Mouse (Mus musculus) megakaryocyte progenitor cell, adult 5-6 weeks (primary cell): ENCODE results near the gene Pcca. TPM values are rescaled to one million over a fixed set of nuclear protein-coding genes. Genes with fewer than 3 reads are reported as not detected.
A peak's percentile ranks its signal among the peaks of the same experiment; 100 is the strongest.
"Not testable (repeated sequence)": the region's sequence is repeated elsewhere in the genome, so short reads cannot be mapped to it uniquely, and the experiment has no call there.

ENCODE experiments used
- ATAC-seq: replicated peaks from 2 replicates; pipeline ENCODE4 v1.8.0; 2016; ENCODE audit warnings: mild to moderate bottlenecking, moderate TSS enrichment, inconsistent platforms; ENCODE audit not compliant: poor library complexity
- total RNA-seq, 2 experiments: library from RNA; stranded (forward) in 1 of 2; stranded (reverse) in 1 of 2; fragments of 157-497, 149-512 nt in 1 of 2; fragments of 200-1000 nt in 1 of 2; gene quantifications; 2 replicates each; pipeline versions ENCODE4 v1.2.3 to v1.2.4; 2015 to 2017

The Pcca gene
- total RNA-seq, 2 experiments from 2014 or later = 38.7 to 81.2 TPM

DNA sequence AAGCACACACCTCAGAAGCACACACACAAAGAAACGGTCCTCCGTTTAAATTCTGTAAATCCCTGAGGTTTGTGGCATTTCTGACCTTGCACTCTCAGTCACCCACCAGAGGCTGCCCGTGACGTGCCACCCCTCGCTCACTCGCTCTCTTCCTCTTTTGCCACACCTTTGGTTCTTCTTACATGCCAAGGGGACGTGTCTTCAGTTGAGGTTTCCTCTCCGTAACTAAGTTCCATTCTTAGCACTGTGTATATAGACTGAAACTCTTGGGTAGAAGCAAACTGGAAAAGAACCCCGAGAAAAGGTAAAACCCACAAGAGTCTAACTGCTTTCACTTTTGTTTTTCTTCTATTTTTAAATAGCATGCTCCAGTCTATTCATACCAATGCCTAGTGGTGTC, 23.2 kb downstream of the Pcca start:
- peak; percentile 97 for ATAC-seq

DNA sequence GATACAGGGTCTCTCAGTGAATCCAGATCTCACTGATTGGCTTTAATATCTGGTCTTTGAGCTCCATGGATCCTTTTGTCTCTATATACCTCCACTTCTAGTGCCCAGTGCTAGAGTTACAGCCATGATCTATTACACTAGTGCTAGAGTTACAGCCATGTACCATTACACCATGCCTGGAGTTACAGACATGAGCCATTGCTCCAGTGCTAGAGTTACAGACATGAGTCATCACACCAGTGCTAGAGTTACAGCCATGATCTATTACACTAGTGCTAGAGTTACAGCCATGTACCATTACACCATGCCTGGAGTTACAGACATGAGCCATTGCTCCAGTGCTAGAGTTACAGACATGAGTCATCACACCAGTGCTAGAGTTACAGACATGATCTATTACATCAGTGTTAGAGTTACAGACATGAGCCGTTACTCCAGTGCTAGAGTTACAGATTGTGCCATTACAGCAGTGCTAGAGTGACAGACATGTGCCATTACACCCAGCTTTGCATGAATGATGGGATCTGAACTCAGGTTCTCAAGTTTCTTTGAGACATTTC, 26.8 kb downstream of the Pcca start:
- ATAC-seq = not testable (repeated sequence)

DNA sequence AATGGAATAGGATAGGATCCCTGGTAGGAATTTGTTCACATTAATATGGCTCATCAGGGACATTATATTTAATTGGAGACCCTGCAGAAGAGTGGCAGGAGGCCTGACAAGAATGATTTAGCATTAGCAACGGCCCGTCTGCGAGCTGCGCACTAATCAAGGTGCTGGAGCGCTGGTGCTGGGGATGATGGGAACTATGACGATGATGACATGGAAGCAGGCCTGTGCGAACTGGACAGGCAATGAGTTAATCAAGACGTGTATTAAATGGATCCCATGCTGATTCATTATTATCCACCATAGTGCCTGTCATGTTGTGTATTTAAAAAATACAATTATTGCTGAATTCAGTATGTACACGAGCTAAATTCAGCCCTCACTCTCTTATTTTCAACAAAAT, 36.7 kb downstream of the Pcca start:
- no peak for ATAC-seq

DNA sequence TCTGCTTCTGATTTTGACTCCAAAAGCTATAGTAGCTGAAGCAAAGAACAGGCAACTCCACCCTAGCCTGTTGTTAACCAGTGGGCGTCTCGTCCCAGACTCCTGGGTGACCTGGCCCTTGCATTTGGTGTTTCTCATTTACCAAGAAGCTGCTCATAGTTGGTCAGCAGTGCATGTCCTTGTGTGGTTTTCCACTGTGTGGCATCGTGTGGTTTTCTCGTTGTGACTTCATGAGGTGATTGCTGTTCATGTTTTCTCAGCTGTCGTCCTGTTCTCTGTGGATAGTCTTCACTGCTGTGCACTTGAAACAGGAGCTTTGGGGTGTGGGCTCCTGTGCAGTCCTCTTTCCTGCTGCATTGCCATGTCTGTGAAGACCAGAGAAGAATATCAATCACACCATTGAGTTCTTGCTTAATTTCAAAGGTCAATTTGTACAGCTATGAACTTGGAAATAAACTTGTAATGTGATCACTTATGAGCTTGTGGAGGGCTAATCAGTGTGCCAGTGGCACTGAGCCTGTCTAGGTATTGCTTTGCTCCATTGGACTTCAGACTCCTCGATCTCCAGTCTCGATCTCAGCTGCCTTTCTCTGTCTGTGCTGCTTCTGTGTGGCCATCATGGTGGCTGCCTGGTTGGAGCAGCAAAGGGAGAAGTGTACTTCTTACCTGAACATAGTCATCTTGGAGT, 40.1 kb downstream of the Pcca start:
- no peak for ATAC-seq

DNA sequence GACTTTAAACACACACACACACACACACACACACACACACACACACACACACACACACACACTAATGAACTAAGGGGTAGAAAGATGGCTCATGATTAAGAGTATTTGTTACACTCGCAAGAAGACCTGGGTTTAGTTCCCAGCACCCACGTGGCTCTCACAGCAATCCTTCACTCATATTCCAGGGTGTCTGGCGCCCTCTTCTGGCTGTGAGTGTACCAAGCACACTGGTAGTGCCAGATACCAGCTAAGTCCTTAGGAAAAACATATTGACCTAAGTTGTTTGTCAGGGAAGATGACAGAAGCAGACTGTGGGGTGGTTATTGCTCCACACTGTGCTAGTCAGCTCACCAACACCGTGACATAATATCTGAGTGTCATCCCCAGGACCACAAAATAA, 43.7 kb downstream of the Pcca start:
- ATAC-seq = peak; percentile 31; the same call in 1 of the 2 replicates

DNA sequence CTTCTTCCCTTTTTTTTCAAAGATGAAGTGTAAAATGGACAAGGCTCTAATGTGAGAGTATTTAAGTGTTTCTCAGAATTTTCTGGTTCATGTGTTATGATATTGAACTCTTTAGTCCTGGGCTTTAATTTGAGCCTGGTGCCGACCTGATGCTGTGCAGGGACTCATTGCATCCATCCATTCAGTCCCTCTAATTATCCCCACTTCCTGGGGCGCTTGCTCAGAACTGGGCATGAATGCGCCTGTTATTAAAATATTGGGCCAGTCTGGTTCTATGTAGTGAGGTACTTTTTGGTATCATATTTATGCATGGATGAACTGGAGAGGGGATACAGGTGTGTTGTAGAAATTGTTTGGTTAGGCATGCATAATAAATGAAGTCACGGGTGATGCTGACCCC, 47.9 kb downstream of the Pcca start:
- ATAC-seq = no peak

DNA sequence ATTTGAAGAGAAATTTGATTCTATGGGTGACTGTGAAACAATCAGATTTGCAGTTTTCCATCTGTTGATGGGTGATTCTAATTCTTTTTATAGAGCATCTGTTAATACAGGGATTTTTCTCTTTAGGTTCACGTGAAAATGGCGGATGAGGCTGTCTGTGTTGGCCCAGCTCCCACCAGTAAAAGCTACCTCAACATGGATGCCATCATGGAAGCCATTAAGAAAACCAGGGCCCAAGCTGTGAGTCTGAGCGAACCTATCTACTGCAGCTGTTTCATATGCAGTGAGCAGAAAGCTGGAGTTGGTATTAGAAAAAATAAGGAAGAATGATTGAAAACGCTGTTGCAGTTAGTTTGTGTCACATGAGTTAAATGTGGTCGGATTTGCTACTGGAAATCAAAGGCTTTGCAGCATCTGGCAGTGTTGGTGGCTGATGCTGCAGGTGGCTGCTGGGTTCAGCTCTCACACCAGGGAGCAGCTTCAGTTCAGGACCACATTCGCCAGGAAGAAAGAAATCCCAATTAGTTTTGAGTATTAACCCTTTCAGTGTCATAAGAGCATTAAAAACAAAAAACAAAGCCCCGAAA, 48.5 kb downstream of the Pcca start:
- no peak for ATAC-seq

DNA sequence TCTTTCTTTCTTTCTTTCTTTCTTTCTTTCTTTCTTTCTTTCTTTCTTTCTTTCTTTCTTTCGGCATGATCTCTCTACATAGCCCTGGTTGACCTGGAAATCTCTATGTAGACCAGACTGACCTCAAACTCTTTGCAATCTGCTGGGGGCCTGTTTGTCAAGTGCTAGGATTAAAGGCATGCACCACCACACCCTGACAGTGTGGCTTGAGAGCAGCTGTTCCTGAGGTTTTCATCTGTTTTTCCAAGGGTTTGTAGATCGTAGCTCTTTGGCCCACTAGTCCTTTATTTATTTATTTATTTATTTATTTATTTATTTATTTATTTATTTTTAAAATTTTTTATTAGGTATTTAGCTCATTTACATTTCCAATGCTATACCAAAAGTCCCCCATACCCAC, 50.0 kb downstream of the Pcca start:
- ATAC-seq = not testable (repeated sequence)

DNA sequence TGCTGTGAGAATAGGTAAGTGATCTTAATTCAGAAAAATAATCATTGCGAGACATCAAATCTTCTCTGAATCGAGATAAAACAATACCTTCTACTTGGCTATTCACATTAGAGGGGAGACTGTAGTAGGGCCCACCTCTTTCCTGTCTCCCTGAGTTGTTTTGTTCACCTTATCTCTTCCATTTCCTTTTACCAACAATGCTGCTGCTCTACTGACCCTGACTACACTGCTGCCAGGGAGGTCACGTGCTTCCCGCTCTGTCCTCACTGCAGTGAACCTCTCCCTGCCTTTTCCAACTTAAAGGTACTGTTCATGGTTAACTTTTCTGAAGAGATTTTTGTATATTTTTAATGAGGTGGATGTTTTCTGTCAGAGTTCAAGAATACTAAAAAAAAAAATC, 52.8 kb downstream of the Pcca start:
- ATAC-seq = no peak

DNA sequence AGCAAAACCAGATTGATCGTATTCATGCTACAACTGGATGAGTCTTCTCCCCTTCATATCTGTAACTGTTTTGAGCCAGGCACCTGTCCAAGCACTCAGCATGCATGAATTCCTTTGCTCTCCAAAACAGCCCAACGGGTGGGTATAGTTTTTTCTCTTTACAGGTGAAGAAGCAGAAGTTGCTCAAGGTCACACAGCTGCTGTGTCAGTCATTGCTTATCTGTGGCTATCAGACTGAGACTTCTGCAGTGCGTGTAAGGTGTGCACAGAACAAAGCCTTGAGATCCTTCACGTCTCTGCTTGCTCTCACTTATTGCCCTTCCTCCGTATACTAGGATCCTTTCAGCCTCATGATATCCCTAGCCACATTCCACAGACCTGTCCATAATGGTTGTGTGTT, 63.4 kb downstream of the Pcca start:
- ATAC-seq = no peak

DNA sequence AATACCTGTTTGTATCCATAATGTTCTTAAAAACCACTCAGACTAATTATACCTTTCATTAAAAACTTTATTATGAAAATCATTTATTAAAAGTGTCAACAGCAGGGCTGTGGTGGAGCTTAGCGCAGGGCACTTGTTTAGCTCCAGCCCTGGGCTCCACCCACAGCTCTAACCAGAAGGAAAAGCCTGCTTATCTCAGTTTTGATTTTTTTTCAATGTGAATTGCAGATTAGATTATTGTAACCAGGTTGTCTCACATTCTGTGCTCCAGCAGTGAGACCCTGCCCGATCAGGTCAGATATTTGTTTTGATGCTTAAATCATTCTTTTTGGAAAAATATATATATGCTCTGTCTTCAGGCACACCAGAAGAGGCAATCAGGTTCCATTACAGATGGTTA, 64.7 kb downstream of the Pcca start:
- peak; percentile 38 for ATAC-seq

DNA sequence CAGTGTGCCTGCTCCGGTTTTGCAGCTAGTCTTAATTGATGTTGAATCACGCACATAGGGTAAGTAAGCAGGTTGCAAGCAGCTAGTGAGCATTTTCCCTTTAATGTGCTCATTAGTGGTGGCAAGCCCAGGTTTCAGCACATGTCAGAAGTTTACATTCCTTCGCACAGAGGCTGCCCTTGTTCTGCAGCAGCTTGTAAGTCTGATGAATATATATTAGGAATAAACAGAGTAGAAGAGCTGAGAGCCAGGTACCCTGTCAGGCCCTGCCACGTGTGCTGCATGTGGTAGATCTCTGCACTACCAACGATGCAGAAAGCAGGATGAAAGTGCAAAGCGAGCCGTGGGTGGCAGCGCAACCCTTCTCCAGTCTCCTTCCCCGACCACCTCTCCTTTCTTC, 65.7 kb downstream of the Pcca start:
- no peak for ATAC-seq

DNA sequence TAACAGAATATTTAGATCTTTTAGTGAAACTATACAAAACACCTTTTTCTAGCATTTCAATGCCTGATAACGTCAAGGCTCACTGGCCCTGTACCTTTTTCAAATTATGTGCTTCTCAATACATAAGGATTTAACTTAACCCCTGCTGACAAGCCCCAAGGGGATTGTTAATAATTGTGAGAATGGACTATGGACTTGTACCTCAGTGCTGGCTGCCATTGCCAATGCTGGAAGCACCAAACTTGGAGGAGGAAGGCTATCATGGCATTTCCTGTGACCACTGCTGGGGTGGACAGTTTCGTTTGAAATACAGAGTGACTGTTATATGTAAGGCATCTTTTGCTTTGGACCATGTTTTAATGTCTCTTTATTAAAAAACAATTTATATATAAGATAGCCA, 68.6 kb downstream of the Pcca start:
- ATAC-seq = no peak

DNA sequence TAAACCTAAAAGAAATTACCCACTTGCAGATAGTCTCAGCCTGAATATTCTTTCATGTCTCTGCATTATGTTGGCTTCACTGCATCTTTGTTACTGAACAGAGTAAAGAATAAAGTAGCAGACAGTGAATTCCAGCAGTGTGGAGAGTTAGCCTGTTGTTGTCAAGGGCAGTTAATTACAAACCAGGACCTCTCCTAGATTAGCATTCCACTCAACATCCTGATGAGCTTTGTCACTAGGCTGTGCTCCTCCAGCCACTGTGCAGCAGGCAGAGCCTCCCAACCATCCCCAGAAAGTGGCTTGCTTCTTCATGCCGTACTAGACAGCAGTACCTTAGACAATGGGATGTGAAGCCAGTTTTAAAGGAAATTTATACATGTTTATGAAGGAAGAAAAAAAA, 72.4 kb downstream of the Pcca start:
- ATAC-seq = no peak

DNA sequence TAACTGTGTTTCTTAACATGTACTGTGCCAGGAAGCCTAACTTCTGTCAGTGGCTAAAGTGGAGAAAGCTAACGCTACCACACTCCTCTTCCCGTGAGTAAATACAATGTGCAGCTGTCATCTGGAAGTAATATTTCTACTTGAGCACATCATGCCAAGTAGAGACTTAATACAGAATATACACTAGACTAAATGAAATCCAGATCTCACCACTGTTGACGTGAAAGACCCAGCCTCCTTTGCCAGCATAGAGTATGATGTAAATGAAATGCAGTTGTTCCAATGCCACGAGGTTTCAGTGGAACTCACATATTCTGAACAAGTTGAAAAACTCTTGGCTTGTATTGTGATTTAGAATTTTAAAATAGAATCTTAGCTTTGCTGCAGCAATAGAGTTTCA, 73.3 kb downstream of the Pcca start:
- no peak for ATAC-seq

DNA sequence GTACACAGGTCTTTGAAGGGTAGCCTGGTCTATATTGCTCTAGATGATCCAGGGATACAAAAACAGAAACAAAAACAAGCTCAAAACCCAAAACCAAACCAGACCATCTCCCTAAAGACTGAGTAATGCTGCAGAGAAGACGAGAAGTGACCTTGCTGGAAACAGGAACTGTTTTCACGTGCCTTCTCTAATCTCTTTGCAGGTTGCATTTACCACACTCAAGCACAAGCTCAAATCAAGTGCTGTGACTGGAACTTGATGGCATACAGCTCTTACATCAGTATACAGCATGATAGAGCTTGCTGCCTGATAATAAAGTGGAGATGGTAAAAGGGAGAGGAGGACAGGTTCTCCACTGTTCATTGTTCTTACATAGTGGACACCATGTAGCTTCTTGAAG, 74.2 kb downstream of the Pcca start:
- no peak for ATAC-seq

DNA sequence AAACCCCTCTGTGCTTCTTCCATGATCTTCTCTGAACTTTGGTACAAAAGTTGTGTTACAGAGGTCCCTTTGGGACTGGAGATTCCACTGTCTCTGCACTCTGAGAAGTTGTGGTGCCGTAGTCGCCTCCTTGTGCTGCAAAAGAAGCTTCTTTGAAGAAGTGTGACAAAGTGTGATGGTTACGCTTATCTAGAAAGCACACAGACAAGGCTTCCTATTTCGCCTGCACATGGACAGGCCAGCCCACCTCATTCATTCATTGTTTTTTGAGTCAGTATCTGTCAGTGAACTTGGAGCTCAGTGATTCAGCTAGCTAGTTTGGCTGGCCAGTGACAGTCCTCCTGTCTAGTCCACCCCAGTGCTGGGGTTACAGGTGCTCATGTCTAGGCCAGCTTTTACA, 76.9 kb downstream of the Pcca start:
- no peak for ATAC-seq

DNA sequence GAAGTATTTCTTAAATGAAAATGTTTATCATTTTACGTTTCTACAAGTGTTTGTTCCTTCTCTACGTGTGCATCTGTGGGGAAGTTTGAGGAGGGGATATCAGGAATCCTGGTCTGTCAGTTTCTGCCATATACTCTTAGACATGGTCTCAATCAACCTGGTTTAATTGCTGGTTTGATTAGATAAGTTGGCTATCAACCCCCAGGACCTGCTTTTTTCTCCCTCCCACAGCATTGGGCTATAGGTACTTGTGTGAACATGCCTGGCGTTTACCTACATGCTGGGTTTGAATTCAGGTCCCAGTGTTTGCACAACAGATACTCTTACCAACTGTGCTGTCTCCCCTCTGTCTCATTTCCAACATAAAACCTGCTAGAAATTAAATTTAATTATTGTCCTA, 78.2 kb downstream of the Pcca start:
- no peak for ATAC-seq

DNA sequence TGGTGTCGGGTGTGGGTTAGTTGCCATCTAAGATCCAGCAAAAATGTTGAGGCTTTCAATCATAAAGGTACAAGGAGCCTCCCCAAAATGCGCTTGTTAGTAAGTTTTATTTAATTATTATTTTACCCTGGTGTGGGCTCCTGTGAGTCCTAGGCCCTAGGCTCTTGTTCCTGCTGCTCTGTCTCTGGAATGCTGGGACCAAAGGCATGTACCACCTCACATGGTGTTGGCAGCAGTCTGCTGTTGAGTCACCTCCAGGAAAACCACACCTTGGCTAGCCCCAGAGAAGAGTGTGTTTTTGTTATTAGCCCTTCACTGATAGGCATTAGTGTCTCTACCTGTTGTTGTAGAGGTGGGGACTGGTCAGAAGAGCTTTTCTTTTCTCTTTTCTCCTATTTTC, 83.5 kb downstream of the Pcca start:
- ATAC-seq = no peak

DNA sequence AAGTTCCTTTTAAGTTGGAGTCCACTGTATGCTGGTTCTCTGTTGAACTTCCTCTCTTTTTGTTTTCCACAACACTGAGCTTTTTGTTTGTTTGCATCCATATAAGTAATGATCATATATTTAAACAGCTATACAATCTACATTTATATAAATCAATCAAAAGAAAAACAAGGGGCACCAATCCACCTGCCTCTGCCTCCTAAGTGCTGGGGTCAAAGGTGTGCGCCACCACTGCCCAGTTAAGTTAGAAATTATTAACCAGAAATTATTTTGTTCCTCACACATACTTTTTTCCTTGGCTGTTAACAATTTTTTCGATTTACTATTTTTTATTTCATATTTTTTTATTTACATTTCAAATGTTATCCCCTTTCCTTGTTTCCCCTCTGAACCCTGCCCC, 99.3 kb downstream of the Pcca start:
- no peak for ATAC-seq

DNA sequence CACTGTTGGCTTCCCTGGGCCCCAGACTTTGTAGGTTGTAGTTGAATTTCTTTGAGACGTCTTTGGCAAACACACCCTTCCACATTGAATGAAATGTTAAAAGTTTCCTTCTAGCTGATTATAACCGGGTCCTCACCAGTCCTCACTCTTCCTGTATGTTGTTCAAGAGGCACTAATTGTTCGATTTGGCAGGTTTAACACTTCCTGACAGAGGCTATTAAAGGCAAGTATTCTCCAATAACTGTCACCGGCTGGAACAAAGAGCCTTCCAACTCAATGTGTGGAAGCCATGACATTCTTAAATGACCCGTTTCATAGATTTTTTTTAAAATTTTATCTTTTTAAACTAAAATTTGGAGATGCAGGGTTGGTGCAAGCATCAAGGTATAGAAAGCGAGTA, 102.5 kb downstream of the Pcca start:
- ATAC-seq = no peak

DNA sequence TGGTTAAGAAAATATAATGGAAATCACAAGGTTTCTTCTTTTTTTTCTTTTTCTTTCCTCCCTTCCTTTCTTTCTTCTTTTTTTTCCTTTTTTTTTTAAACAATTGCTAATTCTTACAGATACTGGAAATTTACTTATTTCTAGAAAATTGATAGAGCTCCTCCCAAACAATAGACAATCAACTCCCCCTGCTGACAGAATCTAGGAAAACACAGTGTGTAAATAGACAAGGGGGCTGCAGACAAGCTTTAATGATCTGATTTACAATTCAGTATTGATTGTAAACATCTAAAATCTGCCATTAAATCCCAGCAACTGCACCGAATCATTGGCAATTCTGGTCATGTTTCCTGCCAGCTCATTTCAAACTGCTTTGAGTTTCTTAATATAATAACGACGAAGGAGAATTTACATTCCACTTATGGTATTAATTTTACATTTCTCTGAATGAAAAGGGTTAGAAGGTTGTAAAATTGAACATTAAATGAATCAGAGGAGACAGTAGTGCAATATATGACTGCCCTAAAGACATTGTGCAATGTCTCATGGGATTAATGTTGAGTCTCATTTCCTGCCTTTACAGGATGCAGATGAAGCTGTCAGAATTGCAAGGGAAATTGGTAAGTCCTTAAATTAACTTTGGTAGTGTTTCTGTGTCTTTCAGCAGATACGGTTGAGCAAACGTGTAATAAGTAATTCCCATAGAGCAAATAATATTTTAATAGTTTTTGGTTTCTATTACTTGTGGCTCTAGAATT, 103.9 kb downstream of the Pcca start:
- peak; percentile 64 for ATAC-seq
